Mouse (Mus musculus) neural tube, embryonic 14.5 days (tissue): ENCODE data around the gene Lrig3. TPM values are rescaled to one million over a fixed set of nuclear protein-coding genes. Genes with fewer than 3 reads are reported as not detected.

Experiments
- ATAC-seq: fragments of 200-750 bp; cut with Nextera tagmentation; 2 replicates; pipeline ENCODE4 v1.8.0; 2017; ENCODE audit warnings: low read depth, mild to moderate bottlenecking, moderate TSS enrichment, moderate library complexity
- H3K27ac ChIP-seq: fragments of 300-500 bp; sonication (generic); 2 replicates; pipeline ENCODE4 v1.5.1; 2014; ENCODE audit warnings: low read depth, mild to moderate bottlenecking, control low read depth, low read length, moderate library complexity, mixed read lengths
- H3K27me3 ChIP-seq: fragments of 300-500 bp; sonication (generic); 2 replicates; pipeline ENCODE4 v1.6.1; 2014; ENCODE audit warnings: low read length; ENCODE audit not compliant: control insufficient read depth, insufficient read depth
- H3K36me3 ChIP-seq: fragments of 300-500 bp; sonication (generic); 2 replicates; pipeline ENCODE4 v1.6.1; 2014; ENCODE audit warnings: low read length, mixed read lengths; ENCODE audit not compliant: control insufficient read depth, insufficient read depth
- H3K4me1 ChIP-seq: fragments of 300-500 bp; sonication (generic); 2 replicates; pipeline ENCODE4 v1.6.1; 2014; ENCODE audit warnings: low read length; ENCODE audit not compliant: control insufficient read depth, insufficient read depth
- H3K4me2 ChIP-seq: fragments of 300-500 bp; sonication (generic); 2 replicates; pipeline ENCODE4 v1.6.1; 2014; ENCODE audit warnings: mild to moderate bottlenecking, low read depth, low read length, control low read depth
- H3K4me3 ChIP-seq: fragments of 300-500 bp; sonication (generic); 2 replicates; pipeline ENCODE4 v1.5.1; 2014; ENCODE audit warnings: low read depth, low read length, control low read depth, mixed read lengths
- H3K9ac ChIP-seq: fragments of 300-500 bp; sonication (generic); replicated peaks from 2 replicates; pipeline ENCODE4 v1.6.1; 2014; ENCODE audit warnings: low read depth, mild to moderate bottlenecking, control low read depth, low read length, mixed read lengths
- H3K9me3 ChIP-seq: fragments of 300-500 bp; sonication (generic); 2 replicates; pipeline ENCODE4 v1.6.1; 2016; ENCODE audit warnings: low read length; ENCODE audit not compliant: control insufficient read depth
- WGBS: fragments of 180-500 bp; shearing (Covaris S2); extraction: QIAGEN DNeasy Blood & Tissue Kit; methylation state at CpG from one replicate; pipeline ENCODE4 v1.1.7; 2014; 5-methylcytosine and 5-hydroxymethylcytosine counted together
- polyA plus RNA-seq: library from polyadenylated mRNA; unstranded; fragments of >200 nt; fragmentation: Nextera tagmentation; extraction: Ambion mirVana; gene quantifications from 2 replicates; pipeline ENCODE4 v1.2.1, GENCODE M21; 2014

Gene Lrig3
- polyA plus RNA-seq, result 1.8 and 4.6 TPM in 2 replicates

- Histone ChIP-seq H3K4me1 (peaks cover 22% of the 10 kb centered on the region; the same call in 1 of the 2 replicates), H3K4me2 (peak within 1 kb of the TSS; percentile 99), H3K9ac (peak within 1 kb of the TSS; percentile 72), H3K36me3 (no peaks in the 10 kb centered on the region), H3K27me3 (no peaks in the 10 kb centered on the region), H3K27ac (peak within 1 kb of the TSS; percentile 70), H3K4me3 (peak within 1 kb of the TSS; percentile 89), H3K9me3 (no peaks in the 10 kb centered on the region)
- ATAC-seq, result peak; percentile 91
- under 1% methylated on average over 62 of the region's 62 CpGs for WGBS
Observed at GRCm38 (mm10) chr10:125965968-125966480, at the start of gene Lrig3. TSS of gene Lrig3 (plus strand) at chr10:125966168.

DNA sequence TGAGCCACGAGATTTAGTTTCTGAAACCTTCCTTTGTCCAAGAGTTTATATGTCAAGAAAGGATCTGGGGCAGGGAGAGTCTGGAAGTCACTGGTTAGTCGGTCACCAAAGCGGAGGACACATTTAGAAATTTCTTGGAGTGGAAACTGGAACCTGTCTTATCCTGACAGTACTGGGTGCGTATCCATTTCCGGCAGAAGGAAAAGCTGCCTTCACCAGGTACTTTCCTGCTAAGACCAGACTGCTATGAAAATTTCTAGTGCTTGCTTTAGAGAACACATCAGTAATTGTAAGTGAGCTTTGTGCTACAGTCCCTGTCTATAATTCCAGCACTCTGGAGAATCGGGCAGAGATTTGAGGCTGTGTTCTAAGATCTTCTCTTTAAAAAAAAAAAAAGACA, 49.2 kb upstream of the Lrig3 start:
- ATAC-seq, result no peak
- H3K36me3 ChIP-seq, result no peaks in the 10 kb centered on the region
- H3K27me3 ChIP-seq, result no peaks in the 10 kb centered on the region
- no peak overlapping the region for H3K4me3 ChIP-seq
- no peak overlapping the region for H3K4me2 ChIP-seq
- no peaks in the 10 kb centered on the region for H3K9me3 ChIP-seq
- WGBS, result 43% methylated on average over 6 of the region's 6 CpGs
- H3K9ac ChIP-seq, result no peak overlapping the region
- no peak overlapping the region for H3K27ac ChIP-seq
- H3K4me1 ChIP-seq, result no peaks in the 10 kb centered on the region

DNA sequence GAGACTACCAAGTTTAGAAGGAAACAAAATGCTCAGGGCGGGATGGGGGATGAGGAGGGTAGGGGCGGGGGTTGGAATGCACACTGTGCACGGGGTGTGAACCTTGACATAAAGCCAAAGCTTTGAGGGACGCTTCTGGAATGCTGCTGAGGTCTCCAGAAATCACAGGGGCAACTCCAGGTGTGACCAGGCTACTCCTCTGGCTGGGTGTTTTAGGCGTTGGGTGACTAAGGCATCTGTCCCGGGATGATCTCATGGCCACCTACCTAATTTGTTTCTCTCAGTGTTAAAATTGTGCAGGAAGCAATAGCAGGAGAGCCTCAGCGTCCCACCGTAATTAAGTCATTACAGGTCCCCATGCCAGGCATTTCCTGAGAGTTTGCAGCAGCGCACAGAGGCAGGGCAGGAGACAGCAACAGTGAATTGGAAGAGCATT, 48.5 kb upstream of the Lrig3 start:
- ATAC-seq, result no peak
- Histone ChIP-seq H3K27me3 (no peaks in the 10 kb centered on the region), H3K4me1 (no peaks in the 10 kb centered on the region), H3K36me3 (no peaks in the 10 kb centered on the region), H3K27ac (no peak overlapping the region), H3K4me3 (no peak overlapping the region), H3K4me2 (peak overlapping the region; percentile 12; the same call in 1 of the 2 replicates), H3K9ac (no peak overlapping the region), H3K9me3 (no peaks in the 10 kb centered on the region)
- WGBS, result 2% methylated on average over 9 of the region's 9 CpGs

GRCm38 (mm10) chr10:125918994-125919393, 47.0 kb upstream of the Lrig3 start:
- no peaks in the 10 kb centered on the region for H3K36me3 ChIP-seq
- no peak overlapping the region for H3K4me3 ChIP-seq
- no peak for ATAC-seq
- no peak overlapping the region for H3K4me2 ChIP-seq
- no peaks in the 10 kb centered on the region for H3K27me3 ChIP-seq
- H3K4me1 ChIP-seq, result no peaks in the 10 kb centered on the region
- 100% methylated on average over 1 of the region's 1 CpGs for WGBS
- H3K9ac ChIP-seq, result no peak overlapping the region
- H3K27ac ChIP-seq, result no peak overlapping the region
- H3K9me3 ChIP-seq, result no peaks in the 10 kb centered on the region

- Histone ChIP-seq H3K27me3 (no peaks in the 10 kb centered on the region), H3K27ac (no peak overlapping the region), H3K36me3 (no peaks in the 10 kb centered on the region), H3K4me1 (no peaks in the 10 kb centered on the region), H3K9me3 (no peaks in the 10 kb centered on the region), H3K4me3 (no peak overlapping the region), H3K9ac (no peak overlapping the region), H3K4me2 (no peak overlapping the region)
- 3% methylated on average over 6 of the region's 6 CpGs for WGBS
- ATAC-seq, result peak; percentile 58; the same call in 1 of the 2 replicates
Observed at GRCm38 (mm10) chr10:125921654-125922446, 44.1 kb upstream of the Lrig3 start.

GRCm38 (mm10) chr10:125929961-125930360, 36.0 kb upstream of the Lrig3 start:
- H3K36me3 ChIP-seq, result no peaks in the 10 kb centered on the region
- ATAC-seq, result no peak
- no peaks in the 10 kb centered on the region for H3K4me1 ChIP-seq
- no peak overlapping the region for H3K4me2 ChIP-seq
- H3K9me3 ChIP-seq, result no peaks in the 10 kb centered on the region
- WGBS, result 87% methylated on average over 3 of the region's 3 CpGs
- no peak overlapping the region for H3K4me3 ChIP-seq
- no peak overlapping the region for H3K27ac ChIP-seq
- H3K27me3 ChIP-seq, result no peaks in the 10 kb centered on the region
- H3K9ac ChIP-seq, result no peak overlapping the region

GRCm38 (mm10) chr10:125933388-125933787, 32.6 kb upstream of the Lrig3 start:
- Histone ChIP-seq H3K27ac (no peak overlapping the region), H3K4me2 (no peak overlapping the region), H3K4me1 (no peaks in the 10 kb centered on the region), H3K9ac (no peak overlapping the region), H3K36me3 (no peaks in the 10 kb centered on the region), H3K4me3 (no peak overlapping the region), H3K27me3 (no peaks in the 10 kb centered on the region), H3K9me3 (no peaks in the 10 kb centered on the region)
- ATAC-seq, result no peak
- WGBS, result 88% methylated on average over 6 of the region's 6 CpGs

DNA sequence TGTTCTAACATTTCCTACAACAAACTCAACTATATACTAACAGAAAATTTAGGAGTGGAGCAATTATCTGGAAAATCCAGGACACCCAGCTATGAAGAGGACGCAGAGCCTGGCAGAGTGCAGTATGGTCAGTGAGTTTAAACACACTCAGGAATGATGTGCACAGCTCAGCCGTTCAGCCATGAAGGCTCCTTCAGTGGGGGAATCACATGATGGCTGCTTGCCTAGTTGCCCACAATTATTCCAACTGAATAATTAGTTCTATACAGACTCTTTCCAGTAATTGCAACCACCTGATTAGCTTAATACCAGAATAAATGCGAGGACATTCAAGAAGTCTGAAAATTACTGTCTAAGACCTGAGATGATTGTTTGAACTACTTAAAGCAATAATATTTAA, 31.9 kb upstream of the Lrig3 start:
- ATAC-seq, result no peak
- no peaks in the 10 kb centered on the region for H3K36me3 ChIP-seq
- H3K4me2 ChIP-seq, result no peak overlapping the region
- no peaks in the 10 kb centered on the region for H3K4me1 ChIP-seq
- H3K9ac ChIP-seq, result no peak overlapping the region
- H3K27me3 ChIP-seq, result no peaks in the 10 kb centered on the region
- H3K9me3 ChIP-seq, result no peaks in the 10 kb centered on the region
- WGBS, result 61% methylated on average over 3 of the region's 3 CpGs
- no peak overlapping the region for H3K4me3 ChIP-seq
- no peak overlapping the region for H3K27ac ChIP-seq
